Comparison of ENCODE assay signal across 16 mouse cellular contexts in the genomic region with DNA sequence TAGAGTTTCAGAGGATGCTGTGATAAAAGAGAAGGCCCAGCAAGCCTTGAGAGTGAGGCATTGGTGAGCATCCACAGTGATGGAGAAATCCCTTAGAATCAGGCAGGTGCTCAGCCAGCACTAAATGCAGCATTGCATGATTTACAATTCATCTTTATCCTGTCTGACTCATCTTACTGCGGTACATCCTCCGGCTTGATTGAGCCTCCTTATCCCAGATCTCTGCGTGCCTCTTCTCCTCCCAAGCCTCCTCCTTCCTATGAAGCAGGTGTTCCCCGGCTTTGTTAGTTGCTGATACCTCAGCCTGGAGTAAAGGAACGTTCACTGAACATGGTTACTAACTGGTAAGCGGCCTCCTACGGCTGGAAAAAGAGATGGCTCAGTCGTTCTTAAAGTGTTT.
"Had no signal": no experiment of that assay in that cellular context is flagged by ENCODE, and none has a peak within 500 bp of the region (broad histone marks: within the 10 kb centered on the region; RNA-seq: fewer than 3 reads in every experiment).

No protein-coding gene starts in this region.

- H3K9ac ChIP-seq: liver, embryonic 14.5 days; lung, embryonic 14.5 days; midbrain, embryonic 12.5 days; midbrain, embryonic 15.5 days; neural tube, embryonic 13.5 days; neural tube, embryonic 15.5 days had no signal

- H3K9me3 ChIP-seq: midbrain, embryonic 10.5 days; midbrain, embryonic 12.5 days; midbrain, embryonic 15.5 days; neural tube, embryonic 13.5 days; neural tube, embryonic 15.5 days had no signal

- H3K36me3 ChIP-seq: midbrain, embryonic 10.5 days; midbrain, embryonic 12.5 days; midbrain, embryonic 15.5 days; neural tube, embryonic 13.5 days; neural tube, embryonic 15.5 days had no signal

- DNase-seq: lung, adult 18-20 months; lung, embryonic 14.5 days; lung, postnatal 10 days; lung, postnatal 4 days; retina, postnatal 1 day; spleen, adult 18-20 months; thymus, adult 18-20 months; thymus, postnatal 25 days; thymus, postnatal 4 days had no signal

- H3K27ac ChIP-seq: liver, embryonic 14.5 days; midbrain, embryonic 10.5 days; midbrain, embryonic 12.5 days; midbrain, embryonic 15.5 days; neural tube, embryonic 13.5 days; neural tube, embryonic 15.5 days had no signal

- ATAC-seq: midbrain, embryonic 15.5 days had no signal

- H3K27me3 ChIP-seq: midbrain, embryonic 12.5 days; midbrain, embryonic 15.5 days; neural tube, embryonic 13.5 days; neural tube, embryonic 15.5 days had no signal

- H3K4me2 ChIP-seq: lung, embryonic 14.5 days; midbrain, embryonic 12.5 days; midbrain, embryonic 15.5 days; neural tube, embryonic 13.5 days; neural tube, embryonic 15.5 days had no signal

- H3K4me3 ChIP-seq: midbrain, embryonic 10.5 days; midbrain, embryonic 12.5 days; midbrain, embryonic 15.5 days; myocyte; neural tube, embryonic 13.5 days; neural tube, embryonic 15.5 days had no signal
